Mouse (Mus musculus): ENCODE results near the gene Nrde2. TPM values are rescaled to one million over a fixed set of nuclear protein-coding genes. Genes with fewer than 3 reads are reported as not detected.

The Nrde2 gene
- polyA plus RNA-seq, 2 experiments = 3.6 to 4.1 TPM

GRCm38 (mm10) chr12:100127866-100128480, 31.5 kb downstream of the Nrde2 start:
- Histone ChIP-seq H3K36me3 (replicated peaks; ENCODE audit: control insufficient read depth, insufficient read depth, low read depth) (peaks cover 31% of the 10 kb centered on the region), H3K27ac (no peak overlapping the region)
- no peak for ATAC-seq (ENCODE audit: insufficient read depth)

GRCm38 (mm10) chr12:100126968-100127865, 32.2 kb downstream of the Nrde2 start:
- H3K27ac ChIP-seq = no peak overlapping the region
- 43% methylated on average over 17 of the region's 17 CpGs for WGBS (ENCODE audit: insufficient replicate concordance)
- H3K36me3 ChIP-seq (replicated peaks; ENCODE audit: control insufficient read depth, insufficient read depth, low read depth) = peaks cover 37% of the 10 kb centered on the region

More at GRCm38 (mm10) chr12:100127866-100128480, 31.5 kb downstream of the Nrde2 start:
- Histone ChIP-seq H3K9me3 (ENCODE audit: control insufficient read depth, low read length) (no peaks in the 10 kb centered on the region), H3K9ac (replicated peaks) (no peak overlapping the region), H3K27me3 (ENCODE audit: control insufficient read depth, insufficient read depth, low read length) (no peaks in the 10 kb centered on the region), H3K4me2 (ENCODE audit: low read depth) (no peak overlapping the region), H3K4me3 (ENCODE audit: insufficient read depth in 1 of 2, low read depth in 2 of 2, low read length in 2 of 2) (no peak overlapping the region), H3K4me1 (replicated peaks; ENCODE audit: control insufficient read depth in 2 of 2, insufficient read depth in 2 of 2, low read length in 1 of 2) (no peaks in the 10 kb centered on the region)
- TF ChIP-seq CTCF (IDR thresholded peaks at IDR 0.05; ENCODE audit: low read depth) = no peak
- no peak for DNase-seq (ENCODE audit: low read depth in 3 of 3, low spot score in 3 of 3)
- 62% methylated on average over 8 of the region's 8 CpGs for WGBS (ENCODE audit: insufficient replicate concordance)

GRCm38 (mm10) chr12:100124913-100125798, 34.3 kb downstream of the Nrde2 start:
- ATAC-seq (ENCODE audit: insufficient read depth) = no peak
- H3K36me3 ChIP-seq (replicated peaks; ENCODE audit: control insufficient read depth, insufficient read depth, low read depth) = peaks cover 52% of the 10 kb centered on the region
- WGBS (ENCODE audit: insufficient replicate concordance) = 79% methylated on average over 16 of the region's 16 CpGs

More at GRCm38 (mm10) chr12:100126968-100127865, 32.2 kb downstream of the Nrde2 start:
- no peaks in the 10 kb centered on the region for H3K27me3 ChIP-seq (ENCODE audit: control insufficient read depth, insufficient read depth, low read length)
- H3K4me1 ChIP-seq (replicated peaks; ENCODE audit: control insufficient read depth in 2 of 2, insufficient read depth in 2 of 2, low read length in 1 of 2) = no peaks in the 10 kb centered on the region
- H3K4me2 ChIP-seq (ENCODE audit: low read depth) = no peak overlapping the region
- no peak overlapping the region for H3K9ac ChIP-seq (replicated peaks)
- no peak for TF ChIP-seq EP300 (IDR thresholded peaks at IDR 0.05; ENCODE audit: low read depth)
- TF ChIP-seq CTCF (IDR thresholded peaks at IDR 0.05; ENCODE audit: low read depth) = no peak
- no peak for ATAC-seq (ENCODE audit: insufficient read depth)
- DNase-seq (ENCODE audit: low read depth in 3 of 3, low spot score in 3 of 3) = no peak
- no peak overlapping the region for H3K4me3 ChIP-seq (ENCODE audit: insufficient read depth in 1 of 2, low read depth in 2 of 2, low read length in 2 of 2)
- H3K9me3 ChIP-seq (ENCODE audit: control insufficient read depth, low read length) = no peaks in the 10 kb centered on the region

GRCm38 (mm10) chr12:100123476-100123875, 36.0 kb downstream of the Nrde2 start:
- Histone ChIP-seq H3K36me3 (replicated peaks; ENCODE audit: control insufficient read depth, insufficient read depth, low read depth) (peaks cover 69% of the 10 kb centered on the region), H3K27me3 (ENCODE audit: control insufficient read depth, insufficient read depth, low read length) (no peaks in the 10 kb centered on the region), H3K9me3 (ENCODE audit: control insufficient read depth, low read length) (no peaks in the 10 kb centered on the region), H3K9ac (replicated peaks) (no peak overlapping the region), H3K4me1 (replicated peaks; ENCODE audit: control insufficient read depth in 2 of 2, insufficient read depth in 2 of 2, low read length in 1 of 2) (no peaks in the 10 kb centered on the region), H3K4me2 (ENCODE audit: low read depth) (no peak overlapping the region), H3K27ac (no peak overlapping the region), H3K4me3 (ENCODE audit: insufficient read depth in 1 of 2, low read depth in 2 of 2, low read length in 2 of 2) (no peak overlapping the region)
- DNase-seq (ENCODE audit: low read depth in 3 of 3, low spot score in 3 of 3) (no peak), ATAC-seq (ENCODE audit: insufficient read depth) (no peak)
- WGBS (ENCODE audit: insufficient replicate concordance) = 84% methylated on average over 9 of the region's 9 CpGs
- no peak for TF ChIP-seq EP300 (IDR thresholded peaks at IDR 0.05; ENCODE audit: low read depth)
- no peak for TF ChIP-seq CTCF (IDR thresholded peaks at IDR 0.05; ENCODE audit: low read depth)

More at GRCm38 (mm10) chr12:100124913-100125798, 34.3 kb downstream of the Nrde2 start:
- no peak overlapping the region for H3K4me3 ChIP-seq (ENCODE audit: insufficient read depth in 1 of 2, low read depth in 2 of 2, low read length in 2 of 2)
- no peaks in the 10 kb centered on the region for H3K4me1 ChIP-seq (replicated peaks; ENCODE audit: control insufficient read depth in 2 of 2, insufficient read depth in 2 of 2, low read length in 1 of 2)
- H3K9me3 ChIP-seq (ENCODE audit: control insufficient read depth, low read length) = no peaks in the 10 kb centered on the region
- TF ChIP-seq EP300 (IDR thresholded peaks at IDR 0.05; ENCODE audit: low read depth) (no peak), CTCF (IDR thresholded peaks at IDR 0.05; ENCODE audit: low read depth) (peak; percentile 54)
- H3K27ac ChIP-seq = no peak overlapping the region
- H3K4me2 ChIP-seq (ENCODE audit: low read depth) = no peak overlapping the region
- no peak for DNase-seq (ENCODE audit: low read depth in 3 of 3, low spot score in 3 of 3)
- no peaks in the 10 kb centered on the region for H3K27me3 ChIP-seq (ENCODE audit: control insufficient read depth, insufficient read depth, low read length)
- H3K9ac ChIP-seq (replicated peaks) = no peak overlapping the region
